Mouse (Mus musculus) forebrain, postnatal 0 days (tissue): ENCODE results near the gene Dhx32. TPM values are rescaled to one million over a fixed set of nuclear protein-coding genes. Genes with fewer than 3 reads are reported as not detected.
A peak's percentile ranks its signal among the peaks of the same experiment; 100 is the strongest.

ENCODE experiments used
- ATAC-seq: fragments of 200-750 bp; cut with Nextera tagmentation; 2 replicates; pipeline ENCODE4 v1.8.0; 2017; ENCODE audit warnings: mild to moderate bottlenecking, moderate library complexity
- DNase-seq: peaks from one replicate; pipeline ENCODE4 v3.0.0-alpha.2; 2015
- H3K27ac ChIP-seq: fragments of 300-500 bp; sonication (generic); 2 replicates; pipeline ENCODE4 v1.5.1; 2014; ENCODE audit warnings: low read depth, mild to moderate bottlenecking, antibody characterized with exemption, low read length, moderate library complexity, mixed read lengths
- H3K27me3 ChIP-seq: fragments of 300-500 bp; sonication (generic); 2 replicates; pipeline ENCODE4 v1.6.1; 2014; ENCODE audit warnings: mild to moderate bottlenecking, low read length, mixed read lengths; ENCODE audit not compliant: insufficient read depth
- H3K36me3 ChIP-seq: fragments of 300-500 bp; sonication (generic); 2 replicates; pipeline ENCODE4 v1.6.1; 2014; ENCODE audit warnings: mild to moderate bottlenecking, moderate library complexity; ENCODE audit not compliant: insufficient read depth
- H3K4me1 ChIP-seq: fragments of 300-500 bp; sonication (generic); 2 replicates; pipeline ENCODE4 v1.6.1; 2014; ENCODE audit warnings: antibody characterized with exemption; ENCODE audit not compliant: insufficient read depth
- H3K4me2 ChIP-seq: fragments of 300-500 bp; sonication (generic); 2 replicates; pipeline ENCODE4 v1.6.1; 2014; ENCODE audit warnings: low read depth, mild to moderate bottlenecking, moderate library complexity
- H3K4me3 ChIP-seq: fragments of 300-500 bp; sonication (generic); 2 replicates; pipeline ENCODE4 v1.5.1; 2014; ENCODE audit warnings: low read depth, low read length, mixed read lengths
- H3K9ac ChIP-seq: fragments of 300-500 bp; sonication (generic); 2 replicates; pipeline ENCODE4 v1.6.1; 2014; ENCODE audit warnings: mild to moderate bottlenecking
- H3K9me3 ChIP-seq: fragments of 300-500 bp; sonication (generic); 2 replicates; pipeline ENCODE4 v1.6.1; 2016; ENCODE audit warnings: low read length
- CTCF ChIP-seq: sonication (generic); IDR thresholded peaks from 2 replicates; pipeline ENCODE4 v1.5.1; 2016; ENCODE audit warnings: antibody characterized with exemption, control low read depth, low read depth
- WGBS: fragments of 180-500 bp; shearing (Covaris S2); extraction: QIAGEN DNeasy Blood & Tissue Kit; methylation state at CpG from one replicate; pipeline ENCODE4 v1.1.7; 2014; 5-methylcytosine and 5-hydroxymethylcytosine counted together
- polyA plus RNA-seq: library from polyadenylated mRNA; unstranded; fragments of >200 nt; fragmentation: Nextera tagmentation; extraction: Ambion mirVana; gene quantifications from 2 replicates; pipeline ENCODE4 v1.2.1, GENCODE M21; 2015
- total RNA-seq: library from RNA; depleted of rRNA; stranded (reverse); fragments of >200 nt; gene quantifications from 2 replicates; pipeline ENCODE4 v1.2.3, GENCODE M21; 2014

The Dhx32 gene
- total and polyA plus RNA-seq, 2 experiments from 2014 or later, result 38.2 to 53.2 TPM

DNA sequence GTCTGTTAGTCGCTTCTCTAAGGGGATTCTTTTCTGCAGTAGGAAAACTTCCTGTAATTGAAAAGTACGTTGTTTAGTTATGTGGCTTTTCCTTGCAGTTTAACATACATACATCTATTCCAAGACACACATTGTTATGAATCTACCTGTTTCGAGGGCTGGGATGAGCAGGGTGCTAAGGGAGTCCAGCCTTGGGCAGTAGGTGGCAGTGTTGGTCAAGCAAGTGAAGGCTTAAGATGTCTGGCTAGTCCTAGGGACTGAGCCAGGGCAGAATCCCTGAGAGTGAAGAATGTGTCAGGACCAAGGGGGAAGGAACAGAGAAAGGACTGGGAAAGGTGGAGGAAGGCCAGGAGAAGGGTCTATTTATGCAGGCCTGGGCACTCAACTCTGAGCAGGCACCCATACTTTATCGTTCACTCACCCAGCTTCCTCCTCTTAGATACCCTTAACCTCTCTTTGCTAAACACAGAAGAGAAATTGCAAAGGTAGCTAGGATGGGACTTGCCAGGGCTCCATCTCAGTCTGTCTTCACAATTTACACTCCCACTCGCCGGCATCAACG is 23.2 kb upstream of the Dhx32 start:
- WGBS, result 45% methylated on average over 7 of the region's 7 CpGs
- Histone ChIP-seq H3K27ac (no peak overlapping the region), H3K27me3 (no peaks in the 10 kb centered on the region), H3K9me3 (no peaks in the 10 kb centered on the region), H3K9ac (no peak overlapping the region), H3K4me2 (no peak overlapping the region), H3K4me1 (no peaks in the 10 kb centered on the region), H3K4me3 (no peak overlapping the region), H3K36me3 (no peaks in the 10 kb centered on the region)
- DNase-seq (peak; percentile 77), ATAC-seq (peak; percentile 68; the same call in 1 of the 2 replicates)
- peak; percentile 87 for TF ChIP-seq CTCF

DNA sequence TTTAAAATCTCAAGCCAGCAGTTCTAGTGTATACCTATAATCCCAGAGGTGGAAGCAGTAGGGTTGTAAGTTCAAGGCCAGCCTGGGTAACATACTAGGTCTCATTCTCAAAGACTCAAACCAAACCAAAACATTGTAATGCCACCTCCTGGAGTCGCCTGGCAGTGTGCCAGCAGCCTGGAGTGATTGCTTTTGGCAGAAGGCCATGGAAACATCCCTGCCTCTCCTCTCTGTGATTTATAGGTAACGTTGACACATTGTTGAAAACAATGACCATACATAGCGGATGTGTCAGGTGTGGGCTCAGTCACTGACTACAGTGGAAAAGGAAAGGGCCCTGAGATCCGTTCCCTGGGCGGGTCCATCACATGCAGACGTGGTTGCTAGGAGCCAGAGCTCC is 19.3 kb upstream of the Dhx32 start:
- no peaks in the 10 kb centered on the region for H3K36me3 ChIP-seq
- DNase-seq (no peak), ATAC-seq (no peak)
- no peak overlapping the region for H3K4me3 ChIP-seq
- no peak overlapping the region for H3K4me2 ChIP-seq
- no peak overlapping the region for H3K9ac ChIP-seq
- whole genome bisulfite sequencing, result 46% methylated on average over 6 of the region's 6 CpGs
- no peaks in the 10 kb centered on the region for H3K27me3 ChIP-seq
- no peaks in the 10 kb centered on the region for H3K9me3 ChIP-seq
- no peaks in the 10 kb centered on the region for H3K4me1 ChIP-seq
- H3K27ac ChIP-seq, result no peak overlapping the region
- no peak for TF ChIP-seq CTCF

DNA sequence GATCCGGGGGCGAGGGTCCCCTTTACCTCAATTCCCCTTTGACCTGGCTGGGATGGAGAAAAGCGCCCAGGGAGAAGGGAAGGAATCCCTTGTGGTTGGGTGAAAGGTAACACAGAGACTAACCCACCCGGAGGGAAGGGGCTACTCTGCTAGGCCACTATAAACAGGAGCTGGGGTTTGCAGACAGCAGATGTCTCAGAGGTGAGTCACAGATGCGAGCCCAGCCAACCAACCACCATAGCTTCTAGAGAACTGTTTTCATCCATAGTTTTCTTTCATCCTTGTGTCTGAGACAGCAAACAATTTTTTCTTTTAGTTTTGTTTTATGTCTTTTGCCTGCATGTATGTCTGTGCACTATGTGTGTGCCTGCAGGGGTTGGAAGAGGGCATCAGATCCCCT is 17.4 kb upstream of the Dhx32 start:
- Histone ChIP-seq H3K27ac (no peak overlapping the region), H3K4me3 (no peak overlapping the region), H3K36me3 (no peaks in the 10 kb centered on the region), H3K4me1 (no peaks in the 10 kb centered on the region), H3K27me3 (no peaks in the 10 kb centered on the region), H3K9me3 (no peaks in the 10 kb centered on the region), H3K9ac (no peak overlapping the region), H3K4me2 (no peak overlapping the region)
- ATAC-seq, result no peak
- DNase-seq, result no peak
- WGBS, result 85% methylated on average over 5 of the region's 5 CpGs
- TF ChIP-seq CTCF, result no peak

GRCm38 (mm10) chr7:133794720-133795119 is 12.2 kb upstream of the Dhx32 start:
- Histone ChIP-seq H3K27me3 (no peaks in the 10 kb centered on the region), H3K4me3 (no peak overlapping the region), H3K27ac (no peak overlapping the region), H3K36me3 (no peaks in the 10 kb centered on the region), H3K4me1 (no peaks in the 10 kb centered on the region), H3K9me3 (no peaks in the 10 kb centered on the region), H3K9ac (no peak overlapping the region), H3K4me2 (no peak overlapping the region)
- TF ChIP-seq CTCF, result no peak
- no peak for DNase-seq
- WGBS, result 92% methylated on average over 2 of the region's 2 CpGs
- ATAC-seq, result no peak

- peak; percentile 55; the same call in 1 of the 2 replicates for ATAC-seq
These were observed 11.0 kb upstream of the Dhx32 start for GRCm38 (mm10) chr7:133793248-133794131.

DNA sequence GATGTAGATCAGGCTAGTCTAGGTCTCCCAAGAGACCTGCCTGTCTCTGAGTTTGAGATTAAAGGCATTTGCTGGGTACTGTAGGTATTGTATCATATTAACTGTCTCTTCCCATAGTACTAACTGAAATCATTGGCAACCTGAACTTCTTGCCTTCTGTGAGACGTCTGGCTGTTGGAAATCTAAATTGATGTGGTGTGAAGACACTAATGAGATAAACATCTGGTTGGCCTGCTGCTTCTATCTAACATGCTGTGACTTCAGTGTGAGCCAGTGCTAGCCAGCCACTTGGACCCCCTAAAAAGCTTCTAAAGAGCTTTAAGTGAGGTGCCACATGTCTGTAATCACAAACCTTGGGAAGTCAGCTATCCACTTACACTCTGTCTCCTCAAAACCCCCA is 10.2 kb upstream of the Dhx32 start:
- DNase-seq, result no peak
- Histone ChIP-seq H3K4me1 (no peaks in the 10 kb centered on the region), H3K9ac (no peak overlapping the region), H3K4me3 (no peak overlapping the region), H3K36me3 (no peaks in the 10 kb centered on the region), H3K27ac (no peak overlapping the region), H3K4me2 (no peak overlapping the region), H3K27me3 (no peaks in the 10 kb centered on the region), H3K9me3 (no peaks in the 10 kb centered on the region)
- no peak for ATAC-seq
- 30% methylated on average over 1 of the region's 1 CpGs for WGBS
- TF ChIP-seq CTCF, result no peak

More at GRCm38 (mm10) chr7:133793248-133794131, 11.0 kb upstream of the Dhx32 start:
- Histone ChIP-seq H3K4me3 (no peak overlapping the region), H3K36me3 (no peaks in the 10 kb centered on the region), H3K9ac (no peak overlapping the region), H3K9me3 (no peaks in the 10 kb centered on the region), H3K4me1 (no peaks in the 10 kb centered on the region), H3K27me3 (no peaks in the 10 kb centered on the region), H3K4me2 (no peak overlapping the region), H3K27ac (no peak overlapping the region)
- no peak for TF ChIP-seq CTCF
- WGBS, result 51% methylated on average over 10 of the region's 10 CpGs
- peak; percentile 64 for DNase-seq

GRCm38 (mm10) chr7:133790608-133791229 is 8.2 kb upstream of the Dhx32 start:
- Histone ChIP-seq H3K9ac (no peak overlapping the region), H3K4me1 (no peaks in the 10 kb centered on the region), H3K27ac (no peak overlapping the region), H3K4me3 (no peak overlapping the region), H3K36me3 (no peaks in the 10 kb centered on the region), H3K27me3 (no peaks in the 10 kb centered on the region), H3K9me3 (no peaks in the 10 kb centered on the region), H3K4me2 (no peak overlapping the region)
- 67% methylated on average over 4 of the region's 4 CpGs for WGBS
- DNase-seq (no peak), ATAC-seq (no peak)
- no peak for TF ChIP-seq CTCF
